Mouse (Mus musculus): ENCODE results near the gene Wdr43.

The Wdr43 gene

DNA sequence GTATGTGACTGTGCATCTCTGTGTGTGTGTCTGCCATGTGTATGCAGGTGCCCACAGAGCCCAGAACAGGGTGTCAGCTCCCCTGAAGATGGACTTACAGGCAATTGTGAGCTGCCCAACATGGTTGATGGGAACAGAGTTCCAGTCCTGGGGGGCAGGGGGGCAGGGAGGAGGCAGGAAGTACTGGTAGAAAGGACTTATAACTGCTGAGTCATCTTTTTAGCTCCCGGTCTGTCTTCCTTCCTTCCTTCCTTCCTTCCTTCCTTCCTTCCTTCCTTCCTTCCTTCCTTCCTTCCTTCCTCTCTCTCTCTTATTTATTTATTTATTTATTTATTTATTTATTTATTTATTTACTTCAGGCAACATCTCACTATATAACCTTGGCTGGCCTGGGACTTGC lies 48.5 kb downstream of the Wdr43 start:
- no peak for DNase-seq

DNA sequence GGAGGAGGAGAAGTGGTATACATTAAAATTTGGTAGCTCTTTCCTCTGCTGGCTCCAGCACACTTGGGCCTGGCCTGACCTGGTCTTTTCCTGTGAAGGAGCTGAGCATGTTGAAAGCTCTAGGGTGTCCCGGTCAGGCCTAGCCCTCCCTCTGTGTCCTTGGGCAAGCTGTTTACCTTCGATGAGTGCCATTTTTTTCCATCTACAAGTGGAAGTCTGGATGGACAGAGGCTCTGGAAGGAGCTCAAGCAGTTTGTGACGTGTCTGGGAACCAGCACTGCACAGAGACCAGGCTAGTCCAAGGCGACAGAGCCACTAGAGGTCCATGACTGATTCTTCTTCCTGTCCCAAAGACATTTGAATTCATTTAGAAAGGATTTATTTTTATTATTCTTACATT lies 49.5 kb downstream of the Wdr43 start:
- no peak for DNase-seq

DNA sequence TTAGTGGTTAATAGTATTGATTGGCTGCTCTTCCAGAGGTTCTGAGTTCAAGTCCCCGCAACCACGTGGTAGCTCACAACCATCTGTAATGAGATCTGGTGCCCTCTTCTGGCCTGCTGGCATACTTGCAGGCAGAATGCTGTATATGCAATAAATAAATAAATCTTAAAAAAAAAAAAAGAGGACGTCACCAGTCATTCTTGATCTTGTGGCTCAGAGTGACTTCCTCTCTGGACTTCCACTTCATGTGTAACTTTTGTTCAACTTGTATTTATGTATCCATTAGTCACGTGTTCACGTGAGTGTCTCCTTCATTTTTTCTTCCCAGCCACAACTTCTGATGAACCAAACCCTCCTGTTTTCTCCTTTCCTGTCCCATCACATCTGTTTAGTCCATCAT lies 53.8 kb downstream of the Wdr43 start:
- no peak for DNase-seq

DNA sequence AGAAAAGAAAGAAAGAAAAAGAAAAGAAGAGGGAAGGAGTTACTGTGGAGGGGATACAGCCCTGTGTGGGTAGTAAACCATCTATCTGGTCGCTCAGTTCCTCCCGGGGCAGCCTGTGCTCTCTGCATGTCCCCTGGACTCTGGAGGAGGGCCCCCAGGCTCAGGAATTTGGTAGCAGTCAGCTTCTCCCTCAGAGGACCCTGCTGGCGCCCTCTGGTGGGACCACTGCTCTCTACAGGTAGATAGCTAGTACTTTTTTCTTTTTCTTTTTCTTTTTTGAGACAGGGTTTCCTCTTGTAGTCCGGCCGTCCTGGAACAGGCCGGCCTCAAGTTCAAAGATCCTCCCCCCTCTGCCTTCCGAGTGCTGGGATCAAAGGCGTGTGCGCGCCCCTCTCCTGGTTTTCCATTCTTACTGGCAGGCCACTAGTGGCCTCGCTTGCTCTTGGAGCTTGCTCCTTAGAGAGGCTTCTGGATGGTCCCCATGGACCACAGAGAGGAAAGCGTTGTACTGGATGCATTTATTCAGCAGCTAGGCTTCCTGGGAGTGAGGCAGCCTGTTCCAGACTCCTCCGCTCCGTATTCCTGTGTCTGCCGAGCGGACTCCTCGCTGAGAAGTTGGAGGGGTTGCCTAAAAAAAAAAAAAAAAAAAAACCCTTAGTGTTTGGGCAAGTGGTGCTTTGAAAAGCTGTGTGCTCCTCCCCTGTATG lies 56.3 kb downstream of the Wdr43 start:
- peak; percentile 77 for DNase-seq

DNA sequence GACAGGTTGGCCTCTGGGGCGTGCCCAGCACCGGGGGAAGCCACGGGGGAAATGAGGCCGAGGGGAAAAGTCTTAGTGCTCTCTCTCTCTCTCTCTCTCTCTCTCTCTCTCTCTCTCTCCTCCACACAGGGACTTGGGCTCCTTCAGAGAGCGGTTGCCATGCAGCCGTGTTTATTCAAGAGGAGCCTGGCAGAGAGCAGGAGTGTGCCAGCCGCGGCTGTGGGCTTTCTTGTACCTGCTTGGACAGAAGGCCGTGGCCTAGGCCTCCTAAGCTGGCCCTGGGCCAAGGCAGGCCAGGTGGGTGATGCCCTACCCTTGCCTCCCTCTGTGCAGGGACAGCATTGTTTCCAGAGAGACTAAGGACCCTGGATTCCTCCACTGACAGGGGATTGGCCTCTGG lies 57.4 kb downstream of the Wdr43 start, which contains the start of gene Togaram2:
Gene Togaram2 (plus strand): TSS at position 170 of the 400 bp plus-strand sequence.
- peak; percentile 44 for DNase-seq

DNA sequence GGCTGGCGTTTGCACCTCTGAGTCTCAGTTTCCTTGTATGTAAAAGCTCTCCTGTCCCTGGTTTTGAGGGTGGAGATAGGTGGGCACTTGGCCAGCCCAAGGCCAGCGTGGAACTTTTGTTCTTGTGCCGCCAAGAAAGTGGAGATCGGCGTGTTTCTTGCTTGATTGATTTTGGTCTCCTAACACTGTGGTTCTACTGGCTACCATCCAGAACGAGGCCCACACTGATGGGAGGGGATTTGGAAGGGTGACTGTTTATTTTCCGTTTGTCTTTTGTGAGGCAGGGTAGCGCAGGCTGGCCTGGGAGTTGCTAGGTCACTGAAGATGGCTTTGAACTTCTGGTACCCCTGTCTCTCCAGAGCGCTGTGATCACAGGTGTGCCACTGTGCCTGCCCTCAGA lies 58.2 kb downstream of the Wdr43 start:
- DNase-seq: no peak

DNA sequence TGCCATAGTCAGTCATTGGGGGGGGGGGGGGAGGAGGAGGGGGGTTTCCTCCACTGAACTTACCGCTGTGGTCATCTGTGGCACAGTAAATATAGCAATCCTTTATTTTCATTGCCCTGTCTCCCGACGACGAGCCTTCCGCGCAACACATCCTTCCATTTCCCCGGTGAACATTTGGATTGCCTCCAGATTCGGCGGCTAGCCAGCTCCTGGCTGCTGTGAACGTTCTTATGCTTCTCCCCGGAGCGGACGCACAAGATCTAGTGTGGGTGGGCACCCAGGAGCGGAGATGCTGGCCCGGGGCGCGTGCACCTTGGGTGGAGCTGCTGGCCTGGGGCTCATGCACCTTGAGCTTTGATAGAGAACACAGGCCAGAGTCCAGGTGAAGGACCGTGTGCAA lies 59.2 kb downstream of the Wdr43 start:
- DNase-seq: peak; percentile 51

DNA sequence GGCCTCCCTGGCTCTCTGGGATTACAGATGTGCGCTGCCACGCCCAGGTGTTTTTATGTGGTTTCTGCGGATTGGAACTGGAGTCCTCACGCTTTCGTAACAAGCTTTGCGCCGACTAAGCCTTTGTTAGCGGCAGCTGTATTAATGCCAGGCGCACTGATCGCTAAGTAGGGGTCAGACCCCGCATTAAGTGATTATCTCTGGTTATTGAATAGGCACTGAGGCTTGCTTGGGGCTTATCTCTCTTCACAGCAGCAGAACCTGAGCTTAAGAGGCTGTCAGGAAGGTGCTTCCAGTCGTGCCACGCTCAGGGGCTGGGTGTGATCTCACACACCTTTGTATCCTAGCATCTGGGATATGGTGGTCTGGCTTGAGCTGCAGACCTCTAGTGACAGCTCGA lies 66.0 kb downstream of the Wdr43 start:
- no peak for DNase-seq

DNA sequence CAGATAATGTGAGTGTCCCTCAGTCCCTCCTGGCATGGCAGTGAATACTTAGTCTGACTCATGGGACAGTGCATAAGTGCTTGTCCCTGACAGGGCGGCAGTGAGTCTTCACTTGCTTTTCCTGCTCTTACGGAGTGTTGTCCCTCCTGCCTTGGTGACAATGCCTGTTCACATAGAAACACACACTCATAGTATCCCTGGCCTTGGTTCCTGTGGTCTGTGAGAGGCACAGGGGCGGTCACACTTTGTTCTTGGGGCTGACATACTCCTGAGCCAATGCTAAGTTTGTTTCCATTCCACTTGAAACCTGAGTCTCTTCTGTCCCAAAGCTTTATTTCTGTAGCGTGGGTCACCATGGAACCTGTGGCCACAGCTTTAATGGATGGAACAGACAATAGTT lies 66.7 kb downstream of the Wdr43 start:
- no peak for DNase-seq

DNA sequence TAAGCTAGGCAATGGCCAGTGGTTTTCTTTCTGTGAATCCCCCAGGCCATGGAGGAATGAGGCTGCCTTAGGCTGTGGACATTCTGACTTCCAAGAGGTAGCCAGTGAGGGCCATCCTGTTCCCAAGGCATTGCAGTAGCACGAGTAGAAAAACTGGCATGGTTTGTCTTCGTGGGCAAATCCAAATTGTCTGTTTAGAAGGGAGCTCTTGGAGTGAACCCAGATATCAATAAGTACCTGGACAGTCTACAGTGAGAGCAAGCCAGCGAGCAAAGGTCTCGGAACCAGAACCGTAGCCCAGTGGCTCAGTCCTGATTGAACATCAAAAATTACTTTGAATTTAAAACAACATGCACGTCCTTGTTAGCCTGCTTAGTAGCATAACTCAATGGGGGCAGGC lies 67.6 kb downstream of the Wdr43 start:
- DNase-seq: no peak

DNA sequence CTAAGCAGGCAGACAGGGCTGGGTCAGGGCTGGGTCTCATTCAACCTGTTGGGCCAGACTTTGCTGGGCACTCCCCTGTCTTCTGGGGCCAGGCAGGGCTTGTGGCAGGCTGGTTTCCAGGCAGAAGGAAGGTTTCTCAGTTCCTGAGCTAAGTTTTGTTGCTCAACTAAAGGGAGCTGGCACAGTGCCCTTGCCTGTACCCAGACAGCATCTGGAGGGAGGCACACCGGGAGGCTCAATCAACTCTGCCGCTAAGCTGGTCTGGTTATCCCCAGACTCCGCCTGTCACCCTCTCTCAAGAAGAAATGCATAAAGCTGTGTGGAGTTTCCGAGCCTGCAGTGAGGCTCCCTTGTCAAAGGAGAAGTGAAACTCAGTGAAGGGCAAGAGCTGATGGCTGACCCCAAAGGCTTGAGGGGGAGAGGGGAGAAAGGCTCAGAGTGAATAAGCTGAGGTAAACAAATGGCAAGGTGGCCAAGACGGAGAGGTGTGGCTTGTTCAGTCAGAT lies 68.5 kb downstream of the Wdr43 start:
- peak; percentile 62 for DNase-seq

DNA sequence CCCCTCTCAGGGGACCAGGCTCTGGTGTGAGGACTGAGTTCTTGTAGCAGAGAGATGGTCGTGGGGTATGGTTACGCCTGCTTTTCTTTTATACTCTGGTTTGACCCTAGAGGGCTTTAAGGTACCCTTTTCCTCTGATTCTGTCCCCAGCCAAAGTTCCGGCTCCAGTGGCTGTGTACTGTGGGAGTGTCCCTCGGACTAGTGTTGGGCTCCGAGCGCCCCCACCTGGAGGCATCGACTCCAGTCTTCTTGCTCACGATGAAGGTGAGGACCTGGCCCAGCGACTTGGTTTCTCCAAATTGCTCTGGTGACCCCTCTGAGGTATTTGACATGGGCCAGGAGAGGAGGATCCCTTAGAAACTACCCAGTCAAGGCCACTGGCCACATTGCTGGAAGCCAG lies 71.7 kb downstream of the Wdr43 start:
- no peak for DNase-seq

DNA sequence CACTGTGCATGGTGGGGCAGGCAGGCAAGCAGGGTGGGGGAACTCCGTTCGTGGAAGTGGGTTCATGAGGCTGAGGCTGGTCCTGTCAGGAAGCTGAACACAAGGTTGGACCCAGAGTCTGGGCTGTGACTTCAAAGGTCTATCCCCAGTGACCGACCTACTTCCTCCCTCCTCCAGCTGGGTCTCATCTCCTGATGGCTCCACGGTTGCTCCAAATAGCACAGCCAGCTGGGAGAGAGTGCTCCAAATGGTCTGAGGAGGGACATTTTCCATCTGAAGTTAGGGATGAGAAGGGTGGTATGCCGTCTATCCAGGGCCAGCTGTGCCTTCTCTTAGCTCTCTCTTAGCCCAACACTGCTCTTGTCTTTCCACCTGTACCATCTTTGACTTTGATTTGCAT lies 74.2 kb downstream of the Wdr43 start:
- DNase-seq: peak; percentile 68

DNA sequence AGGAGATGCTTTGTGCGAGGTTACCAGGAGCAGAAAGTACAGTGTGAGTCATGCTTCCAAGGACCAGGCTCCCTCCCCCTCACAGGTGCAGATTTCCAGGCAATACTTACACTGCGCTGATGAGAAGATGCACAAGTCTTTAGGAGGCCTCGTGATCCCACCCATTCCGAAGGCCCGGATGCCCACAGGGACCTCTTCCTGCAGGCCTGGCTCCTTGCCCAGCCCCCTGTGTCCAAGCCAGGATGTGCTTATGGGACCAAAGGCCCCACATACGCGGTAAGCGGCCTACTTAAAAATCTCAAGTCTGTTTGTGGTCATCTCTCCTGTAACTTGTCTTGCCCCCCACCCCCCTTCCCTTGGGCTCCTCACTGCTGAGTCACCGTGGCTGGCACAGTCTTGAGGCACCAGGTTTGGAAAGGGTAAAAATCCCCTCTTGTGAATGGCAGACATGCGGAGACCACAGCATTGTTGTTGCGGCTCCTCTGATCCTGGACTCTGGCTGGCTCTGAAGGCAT lies 75.7 kb downstream of the Wdr43 start:
- no peak for DNase-seq

DNA sequence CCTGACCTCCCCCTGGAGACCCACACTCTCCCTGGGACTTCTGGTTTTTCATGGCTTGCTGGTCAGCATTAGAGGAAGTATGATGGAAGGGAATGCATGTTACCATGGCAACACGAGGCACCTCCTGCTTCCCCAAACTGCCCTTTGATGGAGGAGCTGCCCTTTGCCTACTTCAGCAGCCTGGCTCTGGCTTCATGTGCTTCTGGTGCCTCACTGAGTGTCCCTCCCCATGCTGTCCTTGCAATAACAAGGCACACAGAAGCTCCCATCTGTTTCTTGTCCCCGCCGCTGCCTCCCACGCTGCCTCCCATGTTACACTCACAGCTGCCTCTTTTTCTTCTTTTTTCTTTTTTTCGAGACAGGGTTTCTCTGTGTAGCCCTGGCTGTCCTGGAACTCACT lies 77.6 kb downstream of the Wdr43 start:
- peak; percentile 59 for DNase-seq

DNA sequence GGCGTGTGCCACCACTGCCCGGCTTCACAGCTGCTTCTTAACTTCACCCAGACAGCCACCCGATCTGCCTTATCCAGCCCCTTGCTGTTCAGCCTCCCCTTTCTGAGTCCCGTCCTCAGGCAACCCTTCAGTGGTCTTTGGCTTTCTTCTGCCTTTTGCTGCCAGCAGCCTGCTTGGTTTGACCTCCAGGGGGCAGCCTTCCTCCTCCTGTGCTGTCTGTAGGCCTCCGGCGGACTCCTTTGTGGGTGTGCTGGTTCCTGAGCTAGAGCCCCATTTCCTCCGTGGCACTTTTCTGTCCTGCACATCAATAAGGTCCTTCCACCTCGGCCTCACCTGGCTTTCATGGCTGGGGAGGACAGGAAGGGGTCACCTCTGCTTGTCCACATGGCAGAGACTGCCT lies 78.1 kb downstream of the Wdr43 start:
- no peak for DNase-seq

DNA sequence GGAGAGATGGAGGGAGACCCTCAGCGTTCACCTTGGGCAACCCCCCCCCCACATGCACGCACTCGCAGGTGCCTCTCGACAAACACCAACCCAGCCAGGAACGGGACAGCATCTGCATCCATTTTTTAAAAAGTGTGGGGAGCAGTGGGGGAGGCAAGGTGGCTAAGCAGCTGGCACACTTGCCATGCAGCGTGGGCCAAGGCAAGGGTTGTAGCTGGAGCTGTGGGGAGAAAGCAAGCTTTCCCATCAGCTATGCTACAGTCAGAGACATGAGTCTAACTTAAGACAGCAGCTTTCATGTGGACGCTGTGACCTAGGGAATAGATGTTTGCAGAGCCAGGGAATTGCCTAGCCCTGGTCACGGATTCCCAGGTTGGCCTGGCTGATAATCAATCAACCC lies 79.5 kb downstream of the Wdr43 start:
- DNase-seq: no peak

DNA sequence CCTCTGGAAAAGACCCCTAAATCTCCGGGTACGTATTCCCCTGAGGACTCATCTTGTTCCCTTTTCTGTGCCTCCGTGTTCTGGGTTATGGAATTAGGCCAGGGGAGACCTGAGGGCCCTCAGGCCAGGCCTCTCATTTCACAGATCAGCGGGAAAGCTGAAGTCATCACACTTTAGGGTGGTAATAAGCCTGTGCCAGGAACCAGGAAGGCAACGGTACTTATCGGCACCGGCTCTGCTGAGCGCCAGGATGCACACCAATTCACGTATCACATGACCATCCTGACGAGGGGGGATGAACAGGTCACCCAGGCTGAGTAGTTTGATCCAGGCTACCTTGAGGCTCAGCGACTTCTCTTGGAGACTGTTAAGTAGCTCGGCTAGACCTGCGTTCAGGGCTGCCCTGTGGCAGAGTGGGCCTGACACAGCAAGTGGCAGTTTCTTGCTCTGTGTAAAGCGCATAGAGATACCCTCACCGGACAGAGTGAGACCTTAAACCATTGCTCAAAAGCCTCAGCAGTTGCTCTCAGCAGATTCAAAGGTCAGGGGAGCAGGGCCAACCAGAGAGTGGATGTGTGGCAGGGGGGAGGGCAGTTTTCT lies 80.1 kb downstream of the Wdr43 start:
- DNase-seq: no peak

DNA sequence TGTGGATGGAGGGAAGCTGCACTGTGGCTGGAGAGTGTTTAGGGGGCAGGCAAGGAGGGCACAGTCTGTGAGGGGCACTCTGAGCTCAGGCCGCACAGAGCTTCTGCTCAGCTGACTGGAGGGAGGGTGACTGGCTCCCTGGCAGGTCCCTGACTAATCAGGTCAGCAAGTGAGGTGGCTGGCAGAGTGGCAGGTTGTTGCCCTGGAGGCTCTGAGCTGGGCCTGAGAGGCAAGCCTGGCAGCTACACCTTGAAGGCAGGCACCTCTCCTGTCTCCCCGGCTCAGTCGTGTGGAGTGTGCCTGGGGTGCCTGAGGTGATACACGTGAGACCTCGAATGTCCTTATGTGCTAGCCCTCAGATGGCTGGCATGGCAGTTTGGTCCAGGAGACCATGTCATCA lies 80.7 kb downstream of the Wdr43 start:
- no peak for DNase-seq

DNA sequence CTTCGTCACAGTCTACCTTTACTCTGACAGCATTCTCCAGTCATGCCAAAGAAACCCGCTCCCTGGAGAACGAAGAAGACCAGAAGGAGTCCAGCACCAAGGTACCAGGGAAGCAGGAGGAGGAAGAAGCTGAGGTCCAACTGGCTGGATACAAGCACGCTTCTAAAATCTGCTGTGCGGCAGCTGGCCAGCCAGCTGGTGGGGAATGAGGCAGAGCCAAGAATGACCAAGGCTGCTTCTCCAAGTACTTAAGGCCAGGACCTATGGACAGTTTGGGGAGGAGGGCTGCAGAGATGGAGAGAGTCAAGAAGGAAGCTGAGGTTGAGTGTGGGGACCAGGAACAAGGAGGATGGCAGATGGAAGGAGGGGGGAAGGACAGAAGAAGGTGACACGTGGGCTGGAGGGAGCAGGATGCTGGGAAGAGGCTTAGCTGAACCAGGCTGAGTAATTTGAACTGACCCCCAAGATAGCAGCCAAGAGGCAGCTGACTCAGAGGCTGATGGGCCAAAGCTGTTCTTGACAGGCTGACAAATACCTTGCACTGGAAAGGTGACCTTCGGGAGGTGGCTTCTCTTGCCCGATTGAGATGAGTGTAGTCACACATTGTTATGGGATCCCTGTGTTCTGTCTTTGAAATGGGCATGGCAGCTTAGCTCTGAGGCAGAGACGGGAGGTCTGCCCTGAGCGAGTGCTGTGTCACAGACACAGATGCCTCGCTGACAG lies 82.4 kb downstream of the Wdr43 start:
- peak; percentile 27 for DNase-seq

DNA sequence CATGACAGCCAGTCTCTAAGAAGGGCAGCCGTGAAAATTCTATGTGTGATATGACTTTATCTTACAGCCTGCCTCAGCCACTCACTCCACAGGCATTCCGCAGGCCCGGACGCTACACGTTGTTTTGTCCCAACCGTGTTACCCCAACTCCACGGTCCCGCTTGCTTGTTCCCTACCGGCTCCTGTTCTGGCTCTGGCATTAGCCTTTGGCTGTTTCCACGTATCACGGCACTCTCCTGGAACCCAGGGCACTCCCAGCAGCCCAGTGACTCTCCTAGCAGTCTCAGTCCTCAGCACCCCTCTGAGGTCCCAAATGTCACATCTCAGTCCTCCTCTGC lies 82.9 kb downstream of the Wdr43 start:
- no peak for DNase-seq

DNA sequence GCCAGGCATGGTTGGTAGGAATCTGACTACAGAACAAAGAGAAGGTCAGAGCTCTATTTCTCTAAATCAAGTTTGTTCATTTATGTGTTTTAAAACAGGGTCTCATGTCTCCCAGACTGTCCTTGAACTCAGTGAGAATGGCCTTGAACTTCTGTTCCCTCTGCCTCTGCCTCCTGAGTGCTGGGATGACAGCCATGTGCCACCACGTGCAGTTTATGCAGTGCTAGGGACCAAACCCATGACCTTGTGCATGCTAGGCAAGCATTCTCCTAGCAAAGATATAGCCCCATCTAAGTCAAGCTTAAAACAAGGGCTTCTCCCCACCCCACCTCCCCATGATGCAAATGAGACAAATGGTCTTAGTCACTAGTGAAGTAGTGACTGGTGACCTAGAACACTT lies 89.4 kb downstream of the Wdr43 start:
- DNase-seq: no peak

DNA sequence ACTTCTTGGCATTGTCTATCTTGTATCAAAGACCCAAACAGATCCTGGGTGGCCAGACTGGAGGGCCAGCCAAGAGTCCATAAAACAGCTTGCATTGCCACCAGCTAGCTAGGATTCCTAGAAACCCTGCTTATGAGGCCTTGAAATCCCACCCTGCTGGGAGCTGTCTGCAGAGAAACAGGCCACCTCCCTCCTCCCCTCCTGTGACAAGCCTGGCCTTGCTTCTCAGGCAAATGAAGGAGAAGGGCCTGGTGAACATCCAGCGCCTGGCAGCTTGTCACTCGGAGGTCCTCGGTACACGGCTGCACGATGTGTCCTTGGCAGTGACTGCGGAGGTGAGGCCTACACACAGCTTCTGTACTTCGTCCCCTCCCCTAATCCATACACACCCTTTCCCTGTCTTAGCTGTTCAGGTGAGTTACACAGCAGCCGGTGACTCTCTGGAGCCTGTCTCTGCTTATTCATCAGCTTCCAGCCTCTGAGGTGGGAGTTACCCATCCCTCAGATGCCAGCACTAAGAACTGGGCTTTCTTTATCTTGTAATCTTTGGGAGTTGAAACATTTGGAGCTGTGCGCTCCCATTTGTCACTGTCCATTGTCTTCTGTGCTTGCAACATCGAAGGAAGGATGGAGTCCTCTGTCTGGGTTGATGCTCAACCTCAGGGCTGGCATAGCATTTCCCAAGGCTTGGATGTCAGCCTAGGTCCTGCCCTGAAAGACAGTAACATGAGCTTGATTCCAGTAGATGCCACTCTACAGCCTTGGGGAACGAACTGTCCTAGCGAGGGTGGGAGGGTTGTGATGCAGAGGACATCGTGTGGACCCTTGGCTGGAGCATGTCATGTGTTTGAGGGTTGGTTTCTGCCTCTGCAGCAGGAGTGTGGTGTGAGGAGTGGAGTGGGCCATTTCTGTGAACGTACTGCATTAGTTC lies 90.1 kb downstream of the Wdr43 start:
- no peak for DNase-seq

Measured in lung, postnatal 14 days (tissue).